Mouse (Mus musculus) G1E (cell line): ENCODE results near the gene Tnks1bp1.

Experiments used
- CTCF ChIP-seq: IDR thresholded peaks from 2 replicates; pipeline ENCODE4 v1.5.1; 2012; ENCODE audit warnings: low read depth, low read length, inconsistent platforms, mixed read lengths
- POLR2AphosphoS5 ChIP-seq: IDR thresholded peaks from 2 replicates; pipeline ENCODE4 v1.6.1; 2012; ENCODE audit warnings: low read depth, low read length, inconsistent platforms; ENCODE audit not compliant: insufficient replicate concordance
- TAL1 ChIP-seq: conservative IDR thresholded peaks from 2 replicates; pipeline ENCODE4 v1.6.1; 2012; ENCODE audit warnings: low read depth, low read length, inconsistent platforms, mixed read lengths

DNA sequence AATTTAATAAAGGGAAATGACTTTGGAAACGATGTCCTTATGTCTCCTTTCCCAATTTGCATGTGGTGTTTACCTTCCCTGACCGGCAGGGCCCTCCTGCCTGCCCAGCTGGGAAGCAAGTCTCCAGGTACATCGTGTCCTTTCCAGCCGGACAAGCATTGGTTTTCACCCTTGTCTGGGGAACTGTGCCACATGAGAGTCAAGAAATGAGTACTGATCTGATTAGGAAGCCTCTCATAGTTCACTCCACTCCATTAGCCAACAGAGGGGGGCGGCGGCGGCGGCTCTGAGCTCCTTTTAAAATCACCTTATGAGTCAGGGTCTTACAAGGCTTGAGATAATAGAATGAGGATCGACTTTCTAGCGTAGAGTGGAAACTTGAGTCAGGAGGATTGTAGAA lies 741 bp upstream of the Tnks1bp1 start:
- TF ChIP-seq CTCF, result no peak
- no peak for TF ChIP-seq TAL1
- TF ChIP-seq POLR2AphosphoS5, result no peak
